8 mouse cellular contexts compared by ENCODE assay signal in genomic region chr12:55384023-55384749, GRCm38 (mm10). TPM values are rescaled to one million over a fixed set of nuclear protein-coding genes. Genes with fewer than 3 reads are reported as not detected.
DNase-seq lines count a peak whose midpoint lies in the region; ATAC-seq and TF ChIP-seq lines count a peak whose summit lies in the region.

Gene Psma6, plus strand, starts transcription at chr12:55384222.

- TF ChIP-seq CTCF in layer of hippocampus, adult 2 months (conservative IDR thresholded peaks at IDR 0.05): no peak
- no peak for TF ChIP-seq CTCF in bone marrow, adult 2 months (IDR thresholded peaks at IDR 0.05; ENCODE audit: control insufficient read depth, insufficient read depth, low read length)

- no peaks in the 10 kb centered on the region for H3K9me3 ChIP-seq in midbrain, embryonic 11.5 days (ENCODE audit: control insufficient read depth, low read length)

- peaks cover 11% of the 10 kb centered on the region for H3K4me1 ChIP-seq in bone marrow, adult 2 months (ENCODE audit: control insufficient read depth, insufficient read depth, low read length)
- H3K4me1 ChIP-seq in midbrain, embryonic 11.5 days (ENCODE audit: control insufficient read depth, insufficient read depth, low read length): peaks cover 8% of the 10 kb centered on the region; the same call in 1 of the 2 replicates

- no peak within 1 kb of the TSS; the same call in 1 of the 2 replicates for H3K27ac ChIP-seq in layer of hippocampus, adult 2 months
- no peak within 1 kb of the TSS; the same call in 1 of the 2 replicates for H3K27ac ChIP-seq in bone marrow, adult 2 months (ENCODE audit: control insufficient read depth, insufficient read depth, low read depth, low read length, poor library complexity)
- H3K27ac ChIP-seq in midbrain, embryonic 11.5 days (ENCODE audit: low read depth, low read length): no peak within 1 kb of the TSS

- no peak for TF ChIP-seq POLR2A in bone marrow, adult 2 months (IDR thresholded peaks at IDR 0.05; ENCODE audit: borderline replicate concordance, control insufficient read depth, low read depth, low read length)

- WGBS in bone marrow, adult 2 months: 73% methylated on average over 10 of the region's 10 CpGs
- 84% methylated on average over 10 of the region's 10 CpGs for WGBS in midbrain, embryonic 11.5 days

- no peak within 1 kb of the TSS for H3K4me3 ChIP-seq in layer of hippocampus, adult 2 months
- H3K4me3 ChIP-seq in bone marrow, adult 2 months (replicated peaks; ENCODE audit: control insufficient read depth, low read depth, low read length): no peak within 1 kb of the TSS
- H3K4me3 ChIP-seq in midbrain, embryonic 11.5 days (ENCODE audit: low read depth, low read length): no peak within 1 kb of the TSS

- H3K36me3 ChIP-seq in midbrain, embryonic 11.5 days (ENCODE audit: control insufficient read depth, insufficient read depth, low read length): no peaks in the 10 kb centered on the region

- no peak for ATAC-seq in midbrain, embryonic 11.5 days (ENCODE audit: low FRiP score)

- no peak within 1 kb of the TSS for H3K4me2 ChIP-seq in midbrain, embryonic 11.5 days

- H3K27me3 ChIP-seq in midbrain, embryonic 11.5 days (ENCODE audit: control insufficient read depth, insufficient read depth, low read length): no peaks in the 10 kb centered on the region; the same call in 1 of the 2 replicates

- H3K9ac ChIP-seq in midbrain, embryonic 11.5 days (ENCODE audit: low read length): no peak within 1 kb of the TSS

- no peak for DNase-seq in layer of hippocampus, adult 2 months (ENCODE audit: low spot score in 2 of 2)
- no peak for DNase-seq in layer of hippocampus, adult 9-10 months (ENCODE audit: low spot score)
- DNase-seq in gonadal fat pad, adult 2 months (ENCODE audit: low read depth): no peak
- no peak for DNase-seq in layer of hippocampus, postnatal 10 days (ENCODE audit: low spot score in 2 of 2)
- DNase-seq in midbrain, embryonic 11.5 days (ENCODE audit: low spot score, missing footprints): no peak
- DNase-seq in cerebellum, adult 18-20 months: no peak
- DNase-seq in kidney, postnatal 25 days: no peak

RNA-seq across cellular contexts. Expression of gene Psma6, which starts in this region (rescaled TPM):
- total RNA-seq in layer of hippocampus, adult 2 months (2021): 100 to 1,000 TPM; 128 to 146 TPM
- 71.0 and 119 TPM in 2 replicates for polyA plus RNA-seq in bone marrow, adult 2 months (2011; ENCODE audit: insufficient read depth, insufficient read length, low replicate concordance, missing spikeins)
- 70.7 and 88.6 TPM in 2 replicates for polyA plus RNA-seq in gonadal fat pad, adult 2 months (2012; rRNA removed)
- total RNA-seq in layer of hippocampus, postnatal 10 days (2021): 100 to 1,000 TPM; 167 to 168 TPM
- polyA plus RNA-seq in midbrain, embryonic 11.5 days (2014; fragmentation: Nextera tagmentation; extraction: Ambion mirVana): 506 and 513 TPM in 2 replicates
